Mouse (Mus musculus) heart, postnatal 0 days (tissue): ENCODE results near the gene Mon2.

Experiments used
- CTCF ChIP-seq: IDR thresholded peaks from 2 replicates; pipeline ENCODE4 v1.5.1; 2016; ENCODE audit warnings: antibody characterized with exemption, control low read depth, low read depth
- EP300 ChIP-seq: IDR thresholded peaks from 2 replicates; pipeline ENCODE4 v1.6.1; 2016; ENCODE audit warnings: antibody characterized with exemption, low read depth

DNA sequence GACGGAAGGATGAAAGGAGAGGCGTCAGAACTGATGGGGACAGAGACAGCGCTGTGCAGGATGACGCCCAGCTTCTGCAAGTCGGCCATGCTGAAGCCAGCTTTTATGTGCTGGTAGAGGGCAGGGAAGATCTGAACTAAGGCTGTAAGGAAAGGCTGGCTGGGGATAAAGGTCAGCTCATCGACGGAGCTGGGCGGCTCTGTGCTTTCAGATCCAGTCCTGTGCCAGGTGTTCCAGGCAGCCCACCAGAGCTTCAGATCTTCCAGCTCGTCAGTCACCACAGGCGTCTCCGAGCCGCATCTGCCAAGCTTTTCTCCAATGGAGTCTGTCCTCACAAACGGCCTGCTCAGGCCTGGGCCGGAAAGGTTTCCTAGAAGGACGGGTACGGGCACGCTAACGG is 62.9 kb downstream of the Mon2 start:
- TF ChIP-seq EP300 (no peak), CTCF (no peak)
